Mouse (Mus musculus): Measurements from ENCODE around the gene Naif1.

DNA sequence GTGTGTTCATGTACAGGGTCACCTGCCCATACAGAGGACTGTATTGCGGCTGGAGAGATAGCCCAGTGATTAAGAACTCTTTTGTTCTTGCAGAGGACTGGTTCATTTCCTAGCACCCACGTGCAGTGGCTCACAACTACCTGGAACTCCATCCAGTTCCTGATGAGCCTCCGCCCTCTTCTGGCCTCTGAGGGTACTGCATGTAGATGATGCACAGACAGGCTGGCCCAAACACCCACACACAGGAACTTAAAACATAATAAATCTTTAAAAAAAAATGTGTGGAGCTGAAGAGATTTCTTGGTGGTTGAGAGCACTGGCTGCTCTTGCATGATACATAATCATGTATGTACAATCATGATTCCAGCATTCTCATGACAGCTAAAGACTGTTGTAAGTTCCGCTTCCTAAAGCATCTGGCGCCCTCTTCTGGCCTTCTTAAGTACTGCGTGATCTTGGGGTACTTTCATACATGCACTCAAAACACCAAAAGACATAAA, 36.9 kb downstream of the Naif1 start:
- TF ChIP-seq CTCF (IDR thresholded peaks at IDR 0.05) (peak; percentile 93), POLR2A (IDR thresholded peaks at IDR 0.05; ENCODE audit: insufficient read depth, low read depth, low read length) (no peak), EP300 (IDR thresholded peaks at IDR 0.05; ENCODE audit: insufficient read depth, low read depth, low read length) (0 out of 2 replicates have a peak, but pooled peaks have one; percentile 64)

Data from heart, adult 2 months (tissue).